Mouse (Mus musculus) midbrain, embryonic 11.5 days (tissue): ENCODE data around the gene Crhbp. TPM values are rescaled to one million over a fixed set of nuclear protein-coding genes. Genes with fewer than 3 reads are reported as not detected.
A peak's percentile ranks its signal among the peaks of the same experiment; 100 is the strongest.

Experiments used
- ATAC-seq: fragments of 200-750 bp; cut with Nextera tagmentation; 2 replicates; pipeline ENCODE4 v1.8.0; 2017; ENCODE audit warnings: moderate TSS enrichment, moderate library complexity; ENCODE audit not compliant: low FRiP score
- DNase-seq: peaks from one replicate; pipeline ENCODE4 v3.0.0; 2015; ENCODE audit warnings: low spot score; ENCODE audit errors: missing footprints
- H3K27ac ChIP-seq: fragments of 300-500 bp; sonication (generic); 2 replicates; pipeline ENCODE4 v1.5.1; 2014; ENCODE audit warnings: low read depth, low read length
- H3K27me3 ChIP-seq: fragments of 300-500 bp; sonication (generic); 2 replicates; pipeline ENCODE4 v1.6.1; 2014; ENCODE audit warnings: mild to moderate bottlenecking, low read length, moderate library complexity, mixed read lengths; ENCODE audit not compliant: control insufficient read depth, insufficient read depth
- H3K36me3 ChIP-seq: fragments of 300-500 bp; sonication (generic); 2 replicates; pipeline ENCODE4 v1.6.1; 2014; ENCODE audit warnings: mild to moderate bottlenecking, low read length, moderate library complexity, mixed read lengths; ENCODE audit not compliant: control insufficient read depth, insufficient read depth
- H3K4me1 ChIP-seq: fragments of 300-500 bp; sonication (generic); 2 replicates; pipeline ENCODE4 v1.6.1; 2014; ENCODE audit warnings: low read length; ENCODE audit not compliant: control insufficient read depth, insufficient read depth
- H3K4me2 ChIP-seq: fragments of 300-500 bp; sonication (generic); 2 replicates; pipeline ENCODE4 v1.6.1; 2014; ENCODE audit warnings: mild to moderate bottlenecking, moderate library complexity
- H3K4me3 ChIP-seq: fragments of 300-500 bp; sonication (generic); 2 replicates; pipeline ENCODE4 v1.5.1; 2014; ENCODE audit warnings: low read depth, low read length
- H3K9ac ChIP-seq: fragments of 300-500 bp; sonication (generic); 2 replicates; pipeline ENCODE4 v1.6.1; 2014; ENCODE audit warnings: low read length
- H3K9me3 ChIP-seq: fragments of 300-500 bp; sonication (generic); 2 replicates; pipeline ENCODE4 v1.6.1; 2016; ENCODE audit warnings: low read length; ENCODE audit not compliant: control insufficient read depth
- WGBS: fragments of 180-500 bp; shearing (Covaris S2); extraction: QIAGEN DNeasy Blood & Tissue Kit; methylation state at CpG from one replicate; pipeline ENCODE4 v1.1.7; 2014; 5-methylcytosine and 5-hydroxymethylcytosine counted together
- polyA plus RNA-seq: library from polyadenylated mRNA; unstranded; fragments of >200 nt; fragmentation: Nextera tagmentation; extraction: Ambion mirVana; gene quantifications from 2 replicates; pipeline ENCODE4 v1.2.1, GENCODE M21; 2014

Gene Crhbp
- polyA plus RNA-seq, 1 experiment from 2014 or later = 1.9 TPM

DNA sequence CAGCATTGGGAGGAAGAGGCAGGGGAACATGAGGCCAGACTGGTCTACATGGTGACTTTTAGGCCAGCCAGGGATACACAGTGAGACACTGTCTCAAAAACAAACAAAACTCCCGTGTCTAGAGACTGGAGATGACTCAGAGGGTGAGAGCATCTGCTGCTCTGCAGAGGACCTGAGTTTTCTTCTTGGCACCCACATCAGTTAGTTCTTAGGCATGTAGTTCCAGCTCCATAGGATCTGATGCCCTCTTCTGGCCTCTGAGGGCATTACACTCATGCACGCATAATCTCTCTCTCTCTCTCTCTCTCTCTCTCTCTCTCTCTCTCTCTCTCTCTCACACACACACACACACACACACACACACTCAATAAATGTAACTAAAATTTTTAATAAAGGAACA lies 26.2 kb upstream of the Crhbp start:
- no peak overlapping the region for H3K4me3 ChIP-seq
- H3K4me1 ChIP-seq = no peaks in the 10 kb centered on the region
- H3K36me3 ChIP-seq = no peaks in the 10 kb centered on the region
- H3K4me2 ChIP-seq = no peak overlapping the region
- DNase-seq = peak; percentile 84
- H3K9ac ChIP-seq = no peak overlapping the region
- no peaks in the 10 kb centered on the region for H3K9me3 ChIP-seq
- H3K27me3 ChIP-seq = no peaks in the 10 kb centered on the region
- ATAC-seq = no peak
- WGBS = 56% methylated on average over 2 of the region's 2 CpGs
- H3K27ac ChIP-seq = no peak overlapping the region

DNA sequence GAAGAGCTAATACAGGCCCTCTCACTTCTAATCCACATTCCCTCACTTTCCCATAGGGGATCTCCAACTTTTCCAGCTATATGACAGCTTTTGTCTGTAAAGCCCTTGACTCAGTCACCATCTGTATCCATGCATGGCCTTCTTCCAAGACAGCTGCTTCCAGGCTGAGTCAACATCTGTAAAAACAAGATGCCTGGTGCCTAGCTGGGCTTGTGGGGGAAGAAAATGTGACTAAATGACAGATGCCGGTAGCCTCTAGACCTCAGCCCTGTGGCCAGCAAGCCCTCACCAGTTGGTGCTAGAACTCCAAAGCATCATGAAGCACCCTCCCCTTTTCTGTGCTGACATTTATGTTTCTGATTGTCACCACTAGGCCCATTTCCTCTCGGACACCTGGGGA lies 6.8 kb upstream of the Crhbp start:
- DNase-seq = no peak
- Histone ChIP-seq H3K27ac (no peak overlapping the region), H3K4me3 (no peak overlapping the region), H3K27me3 (no peaks in the 10 kb centered on the region), H3K9ac (no peak overlapping the region), H3K36me3 (no peaks in the 10 kb centered on the region), H3K4me2 (no peak overlapping the region), H3K9me3 (no peaks in the 10 kb centered on the region), H3K4me1 (no peaks in the 10 kb centered on the region)
- no peak for ATAC-seq
- WGBS = 80% methylated on average over 2 of the region's 2 CpGs

GRCm38 (mm10) chr13:95450636-95451210 lies 6.0 kb upstream of the Crhbp start:
- 90% methylated on average over 9 of the region's 9 CpGs for WGBS
- ATAC-seq = no peak
- Histone ChIP-seq H3K9me3 (no peaks in the 10 kb centered on the region), H3K36me3 (no peaks in the 10 kb centered on the region), H3K9ac (no peak overlapping the region), H3K4me2 (no peak overlapping the region), H3K4me1 (no peaks in the 10 kb centered on the region), H3K27ac (no peak overlapping the region), H3K4me3 (no peak overlapping the region), H3K27me3 (no peaks in the 10 kb centered on the region)
- no peak for DNase-seq

- Histone ChIP-seq H3K27me3 (peaks cover 2% of the 10 kb centered on the region; the same call in 1 of the 2 replicates), H3K27ac (no peak overlapping the region), H3K4me3 (no peak overlapping the region), H3K4me2 (no peak overlapping the region), H3K36me3 (no peaks in the 10 kb centered on the region), H3K4me1 (no peaks in the 10 kb centered on the region), H3K9me3 (no peaks in the 10 kb centered on the region), H3K9ac (no peak overlapping the region)
- DNase-seq (no peak), ATAC-seq (no peak)
- 89% methylated on average over 3 of the region's 3 CpGs for WGBS
Observed at GRCm38 (mm10) chr13:95449730-95450129, 5.0 kb upstream of the Crhbp start.

- Histone ChIP-seq H3K27me3 (peaks cover 15% of the 10 kb centered on the region), H3K27ac (no peak overlapping the region), H3K4me2 (peak overlapping the region; percentile 70), H3K4me3 (peak overlapping the region; percentile 34), H3K9me3 (no peaks in the 10 kb centered on the region), H3K36me3 (no peaks in the 10 kb centered on the region), H3K4me1 (peaks cover 9% of the 10 kb centered on the region; the same call in 1 of the 2 replicates), H3K9ac (peak overlapping the region; percentile 40; the same call in 1 of the 2 replicates)
- peak; percentile 92 for DNase-seq
- 12% methylated on average over 7 of the region's 7 CpGs for WGBS
- ATAC-seq = no peak
Observed at GRCm38 (mm10) chr13:95444291-95444690, 433 bp downstream of the Crhbp start.

DNA sequence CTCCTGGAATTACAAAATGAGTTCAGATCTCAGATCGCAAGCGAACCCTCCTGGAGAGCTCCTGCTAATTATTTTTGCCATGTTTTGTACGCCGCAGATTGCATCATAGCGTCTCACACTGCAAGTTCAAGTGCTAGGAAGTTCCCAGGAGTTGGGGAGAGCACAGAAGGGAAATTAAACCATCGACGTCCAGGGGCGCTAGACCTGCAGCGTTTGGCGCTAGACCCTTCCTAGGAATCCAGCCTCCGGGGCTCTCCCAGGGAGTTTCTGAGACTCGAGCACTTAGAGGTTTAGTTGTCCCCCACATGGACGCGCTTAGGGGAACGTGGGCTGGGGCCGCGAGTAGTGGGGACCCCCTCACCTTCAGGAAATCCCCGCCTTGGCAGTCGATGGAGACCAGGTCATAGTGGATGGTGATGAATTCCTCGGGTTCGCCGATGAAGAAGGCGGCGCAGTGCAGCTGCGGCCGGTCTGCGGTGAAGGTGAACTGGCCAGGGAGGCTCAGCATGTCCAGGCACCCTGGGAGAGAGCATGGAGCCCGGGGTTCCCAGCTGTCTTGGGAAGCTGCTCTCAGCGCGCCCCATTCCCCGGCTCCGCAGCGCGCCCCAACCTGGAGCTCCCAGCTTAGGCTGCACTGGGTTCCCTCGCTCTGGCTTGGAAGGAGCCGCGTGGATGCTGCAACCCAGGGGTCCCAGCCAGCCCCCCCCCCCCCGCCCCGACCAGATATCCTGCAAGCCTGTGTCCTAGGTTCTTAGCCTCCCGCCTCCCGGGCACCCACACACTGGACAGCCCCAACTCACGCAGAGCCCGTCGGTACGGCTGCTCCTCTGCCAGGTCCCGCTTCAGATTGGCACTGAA lies 1.1 kb downstream of the Crhbp start:
- peak overlapping the region; percentile 70 for H3K4me2 ChIP-seq
- no peaks in the 10 kb centered on the region for H3K36me3 ChIP-seq
- 1% methylated on average over 44 of the region's 46 CpGs for WGBS
- no peak overlapping the region for H3K27ac ChIP-seq
- no peaks in the 10 kb centered on the region for H3K9me3 ChIP-seq
- peaks cover 15% of the 10 kb centered on the region for H3K27me3 ChIP-seq
- H3K4me3 ChIP-seq = peak overlapping the region; percentile 34
- peak overlapping the region; percentile 40; the same call in 1 of the 2 replicates for H3K9ac ChIP-seq
- DNase-seq (peak; percentile 95), ATAC-seq (peak; percentile 65)
- peaks cover 9% of the 10 kb centered on the region; the same call in 1 of the 2 replicates for H3K4me1 ChIP-seq

- H3K36me3 ChIP-seq = no peaks in the 10 kb centered on the region
- H3K27me3 ChIP-seq = peaks cover 15% of the 10 kb centered on the region
- no peak overlapping the region for H3K27ac ChIP-seq
- peaks cover 9% of the 10 kb centered on the region; the same call in 1 of the 2 replicates for H3K4me1 ChIP-seq
- H3K9me3 ChIP-seq = no peaks in the 10 kb centered on the region
- no peak overlapping the region for H3K4me2 ChIP-seq
- no peak for ATAC-seq
- DNase-seq = no peak
- no peak overlapping the region for H3K9ac ChIP-seq
- H3K4me3 ChIP-seq = no peak overlapping the region
- 21% methylated on average over 4 of the region's 4 CpGs for WGBS
Observed at GRCm38 (mm10) chr13:95442901-95443300, 1.8 kb downstream of the Crhbp start.

DNA sequence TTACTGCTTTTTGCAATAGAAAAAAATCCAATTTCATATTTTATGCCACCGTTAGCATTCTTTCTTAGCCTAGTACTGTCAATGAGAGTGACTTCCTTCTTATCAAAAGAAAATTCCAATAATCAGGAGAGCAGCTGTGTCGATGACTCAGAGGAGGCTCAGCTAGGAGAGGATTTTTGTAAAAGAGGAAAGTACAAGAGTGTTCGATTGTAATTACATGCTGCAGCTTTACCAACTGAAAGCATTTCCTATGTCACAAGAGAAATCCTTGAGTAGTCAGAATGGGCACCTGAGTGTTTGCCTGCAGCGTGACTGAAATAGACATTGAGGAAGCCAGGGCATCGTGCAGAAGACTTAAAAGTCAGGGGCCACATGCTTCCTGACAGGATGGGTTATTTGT lies 5.2 kb downstream of the Crhbp start:
- DNase-seq (no peak), ATAC-seq (no peak)
- Histone ChIP-seq H3K4me2 (no peak overlapping the region), H3K36me3 (no peaks in the 10 kb centered on the region), H3K9ac (no peak overlapping the region), H3K9me3 (no peaks in the 10 kb centered on the region), H3K4me1 (peaks cover 8% of the 10 kb centered on the region; the same call in 1 of the 2 replicates), H3K27me3 (peaks cover 11% of the 10 kb centered on the region), H3K4me3 (no peak overlapping the region), H3K27ac (no peak overlapping the region)
- 85% methylated on average over 5 of the region's 5 CpGs for WGBS

DNA sequence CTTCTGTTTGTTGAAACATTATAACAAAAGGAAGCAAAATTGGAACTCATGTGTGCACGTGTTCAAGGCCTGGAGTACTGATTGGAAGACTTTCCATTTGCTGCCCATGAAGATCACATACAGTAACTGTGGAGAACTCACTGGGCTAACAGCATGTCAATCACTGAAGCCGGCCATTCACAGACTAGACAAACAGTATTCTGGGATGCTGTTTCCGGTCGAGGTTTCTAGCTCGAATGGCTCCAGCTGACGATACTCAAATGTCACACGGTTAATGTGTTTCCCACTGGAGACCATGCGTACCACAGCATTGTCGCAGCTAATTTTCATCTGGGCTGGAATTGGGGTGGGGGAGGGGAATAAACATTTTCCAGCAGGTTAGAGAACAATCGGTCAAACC lies 13.0 kb downstream of the Crhbp start:
- no peak overlapping the region for H3K9ac ChIP-seq
- H3K4me3 ChIP-seq = no peak overlapping the region
- WGBS = 86% methylated on average over 10 of the region's 10 CpGs
- H3K4me1 ChIP-seq = 0 out of 2 replicates have a peak, but pooled peaks cover 6% of the 10 kb centered on the region
- no peaks in the 10 kb centered on the region for H3K27me3 ChIP-seq
- H3K27ac ChIP-seq = no peak overlapping the region
- H3K9me3 ChIP-seq = no peaks in the 10 kb centered on the region
- no peak for ATAC-seq
- no peak overlapping the region for H3K4me2 ChIP-seq
- no peaks in the 10 kb centered on the region for H3K36me3 ChIP-seq
- no peak for DNase-seq
